Mouse (Mus musculus) megakaryocyte, embryonic 14.5 days (primary cell): ENCODE data around the gene Adap1. TPM values are rescaled to one million over a fixed set of nuclear protein-coding genes. Genes with fewer than 3 reads are reported as not detected.

Experiments used
- H3K27me3 ChIP-seq: replicated peaks from 2 replicates; pipeline ENCODE3; 2012; ENCODE audit warnings: inconsistent platforms
- H3K36me3 ChIP-seq: replicated peaks from 2 replicates; pipeline ENCODE3; 2012; ENCODE audit warnings: low read length, inconsistent platforms, mixed read lengths
- H3K4me1 ChIP-seq: 2 replicates; pipeline ENCODE4 v1.6.1; 2012; ENCODE audit warnings: inconsistent platforms
- H3K4me3 ChIP-seq: replicated peaks from 2 replicates; pipeline ENCODE3; 2012; ENCODE audit warnings: moderate library complexity, mild to moderate bottlenecking, inconsistent platforms
- H3K9me3 ChIP-seq: 2 replicates; pipeline ENCODE4 v1.6.1; 2012; ENCODE audit warnings: inconsistent platforms
- FLI1 ChIP-seq: IDR thresholded peaks from 2 replicates; pipeline ENCODE4 v1.6.1; 2012; ENCODE audit warnings: low read length, inconsistent platforms, mixed read lengths
- GATA1 ChIP-seq: IDR thresholded peaks from 3 replicates; pipeline ENCODE4 v1.6.1; 2012; ENCODE audit warnings: mixed read lengths, low read length, inconsistent platforms, borderline replicate concordance
- polyA plus RNA-seq: library from polyadenylated mRNA; stranded (reverse); fragments of >175 nt; gene quantifications from 2 replicates; pipeline ENCODE4 v1.2.3, GENCODE M21; 2012; ENCODE audit warnings: low replicate concordance; ENCODE audit not compliant: insufficient read depth

Adap1 gene
- polyA plus RNA-seq, 1 experiment = 59.2 TPM

DNA sequence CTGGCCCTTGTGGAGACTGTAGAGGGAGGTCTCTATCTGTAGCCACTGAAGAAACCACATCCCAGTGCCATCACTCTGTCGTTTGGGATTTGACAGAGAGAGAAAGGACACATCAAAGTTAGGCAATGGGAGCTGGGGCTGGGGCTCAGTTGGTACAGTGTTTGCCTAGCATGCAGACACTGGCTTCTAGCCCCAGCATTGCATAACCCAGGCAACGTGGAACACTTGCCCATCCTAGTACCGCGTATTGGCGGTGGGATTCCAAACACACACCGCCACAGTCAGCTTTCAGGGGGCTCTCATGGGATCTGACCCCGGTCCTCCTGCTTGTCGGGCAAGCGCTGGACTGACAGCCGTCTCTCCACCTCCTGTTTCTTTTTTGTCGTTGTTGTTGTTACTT is 41.1 kb upstream of the Adap1 start:
- TF ChIP-seq GATA1 = no peak
- no peak for TF ChIP-seq FLI1
- Histone ChIP-seq H3K4me1 (peaks cover 92% of the 10 kb centered on the region), H3K36me3 (peaks cover 74% of the 10 kb centered on the region), H3K27me3 (no peaks in the 10 kb centered on the region), H3K9me3 (no peaks in the 10 kb centered on the region), H3K4me3 (peak overlapping the region; percentile 73)

GRCm38 (mm10) chr5:139365827-139366226 is 40.4 kb upstream of the Adap1 start:
- Histone ChIP-seq H3K4me1 (peaks cover 85% of the 10 kb centered on the region), H3K4me3 (peak overlapping the region; percentile 78), H3K36me3 (peaks cover 74% of the 10 kb centered on the region), H3K9me3 (no peaks in the 10 kb centered on the region), H3K27me3 (no peaks in the 10 kb centered on the region)
- no peak for TF ChIP-seq GATA1
- TF ChIP-seq FLI1 = no peak

DNA sequence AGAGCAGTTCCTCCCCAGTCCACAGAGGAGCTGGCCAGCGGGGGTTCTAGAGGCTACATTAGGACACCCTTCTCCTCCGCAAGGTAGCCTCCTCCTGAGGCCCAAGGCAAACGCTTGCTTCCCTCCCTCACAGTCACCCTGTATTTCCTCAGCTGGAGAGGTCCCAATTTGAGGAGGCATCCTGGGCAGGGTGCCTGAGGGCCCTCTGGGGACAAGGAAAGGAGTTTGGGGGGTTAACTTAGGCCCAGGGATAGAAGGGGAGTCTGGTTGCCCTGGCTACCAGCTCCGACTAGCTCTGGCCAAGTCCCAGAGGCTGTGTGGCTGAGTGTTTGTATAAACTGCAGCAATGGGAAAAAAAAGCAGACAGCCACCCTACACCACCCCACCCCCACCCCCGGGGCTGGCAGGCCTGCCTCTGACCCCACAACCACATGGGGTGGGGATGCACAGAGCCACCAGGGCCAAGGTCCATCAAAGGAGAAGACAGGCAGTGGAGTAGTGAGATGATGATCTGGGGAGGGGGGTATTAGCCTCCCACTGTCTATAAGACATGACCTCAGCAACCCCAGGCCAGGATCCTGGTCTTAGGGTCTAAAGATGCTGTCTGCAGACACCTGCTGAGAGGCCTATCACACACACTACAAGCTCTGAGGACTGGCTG is 39.6 kb upstream of the Adap1 start:
- H3K9me3 ChIP-seq = no peaks in the 10 kb centered on the region
- TF ChIP-seq FLI1 (no peak), GATA1 (no peak)
- H3K27me3 ChIP-seq = no peaks in the 10 kb centered on the region
- peak overlapping the region; percentile 88 for H3K4me3 ChIP-seq
- H3K36me3 ChIP-seq = peaks cover 74% of the 10 kb centered on the region
- peaks cover 78% of the 10 kb centered on the region for H3K4me1 ChIP-seq

- Histone ChIP-seq H3K4me3 (peak overlapping the region; percentile 88), H3K9me3 (no peaks in the 10 kb centered on the region), H3K27me3 (no peaks in the 10 kb centered on the region), H3K4me1 (peaks cover 71% of the 10 kb centered on the region), H3K36me3 (peaks cover 74% of the 10 kb centered on the region)
- TF ChIP-seq GATA1 (no peak), FLI1 (no peak)
Measured at GRCm38 (mm10) chr5:139364260-139364910, 39.0 kb upstream of the Adap1 start.

GRCm38 (mm10) chr5:139363858-139364257 is 38.4 kb upstream of the Adap1 start:
- peak overlapping the region; percentile 88 for H3K4me3 ChIP-seq
- H3K36me3 ChIP-seq = peaks cover 75% of the 10 kb centered on the region
- H3K4me1 ChIP-seq = peaks cover 67% of the 10 kb centered on the region

DNA sequence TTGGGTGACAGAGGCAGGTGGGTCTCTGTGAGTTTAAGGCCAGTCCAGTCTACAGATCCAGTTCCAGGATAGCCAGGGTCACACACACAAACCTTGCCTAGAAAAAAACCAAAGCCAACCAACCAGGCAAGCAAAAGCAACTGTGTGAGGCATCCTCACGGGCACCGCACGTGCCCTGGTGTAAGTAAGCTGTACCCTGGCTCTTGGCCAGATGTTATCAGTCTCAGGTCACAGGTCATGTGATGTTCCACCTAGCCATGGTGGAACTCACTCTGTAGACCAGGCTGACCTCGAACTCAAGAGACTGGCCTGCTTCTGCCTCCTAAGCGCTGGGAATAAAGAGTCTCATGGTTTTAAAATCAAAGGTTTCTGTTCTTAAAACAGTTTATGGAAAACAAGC is 33.8 kb upstream of the Adap1 start:
- TF ChIP-seq GATA1 (no peak), FLI1 (no peak)
- Histone ChIP-seq H3K4me1 (peaks cover 57% of the 10 kb centered on the region), H3K27me3 (peaks cover 4% of the 10 kb centered on the region), H3K9me3 (no peaks in the 10 kb centered on the region), H3K4me3 (no peak overlapping the region), H3K36me3 (peaks cover 65% of the 10 kb centered on the region)

More at GRCm38 (mm10) chr5:139363858-139364257, 38.4 kb upstream of the Adap1 start:
- TF ChIP-seq GATA1 (no peak), FLI1 (no peak)
- no peaks in the 10 kb centered on the region for H3K9me3 ChIP-seq
- no peaks in the 10 kb centered on the region for H3K27me3 ChIP-seq

DNA sequence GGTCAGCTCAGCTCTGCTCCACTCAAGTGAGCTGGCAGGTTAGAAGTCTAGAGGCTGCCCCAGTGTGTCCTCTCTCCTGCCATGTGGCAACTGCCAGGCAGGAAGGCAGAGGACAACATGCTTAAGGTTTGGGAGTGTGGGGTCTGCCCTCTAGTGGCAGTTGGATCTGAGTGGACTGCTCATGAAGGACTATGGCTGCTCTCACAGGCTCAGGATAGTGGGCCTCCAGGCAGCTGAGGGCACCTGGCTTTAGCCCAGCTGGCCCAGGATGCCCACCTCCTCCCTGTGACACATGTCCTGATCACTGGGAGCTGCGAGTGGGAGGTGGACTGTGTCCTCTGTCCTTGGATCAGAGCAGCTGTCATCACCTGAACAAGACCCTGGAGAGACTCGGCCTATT is 33.2 kb upstream of the Adap1 start:
- H3K36me3 ChIP-seq = peaks cover 61% of the 10 kb centered on the region
- no peak overlapping the region for H3K4me3 ChIP-seq
- peaks cover 4% of the 10 kb centered on the region for H3K27me3 ChIP-seq
- TF ChIP-seq GATA1 = no peak
- no peak for TF ChIP-seq FLI1
- no peaks in the 10 kb centered on the region for H3K9me3 ChIP-seq
- H3K4me1 ChIP-seq = peaks cover 57% of the 10 kb centered on the region

- Histone ChIP-seq H3K4me1 (peaks cover 62% of the 10 kb centered on the region), H3K4me3 (no peak overlapping the region), H3K36me3 (peaks cover 29% of the 10 kb centered on the region), H3K27me3 (peaks cover 27% of the 10 kb centered on the region), H3K9me3 (no peaks in the 10 kb centered on the region)
- no peak for TF ChIP-seq GATA1
- TF ChIP-seq FLI1 = no peak
Measured at GRCm38 (mm10) chr5:139355235-139355772, 29.9 kb upstream of the Adap1 start.

DNA sequence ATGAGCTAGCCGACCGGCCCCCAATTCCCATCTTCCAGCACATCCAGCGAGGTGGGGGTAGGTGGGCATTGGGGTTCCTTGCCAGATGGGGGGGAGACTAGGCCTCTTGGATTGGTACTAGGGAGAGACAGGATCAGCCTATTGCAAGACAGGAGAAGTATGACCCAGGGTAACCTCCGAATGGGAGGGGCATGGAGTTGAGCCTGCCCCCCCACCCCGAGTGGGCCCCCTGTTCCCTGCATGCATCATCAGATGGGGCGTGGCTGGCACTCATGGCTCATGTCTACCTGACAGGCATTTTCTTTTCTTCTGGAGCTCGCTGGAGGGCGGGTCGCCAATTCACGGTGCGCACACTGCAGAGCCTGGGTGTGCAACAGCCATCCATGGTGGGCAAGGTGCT is 28.5 kb upstream of the Adap1 start:
- peaks cover 31% of the 10 kb centered on the region for H3K27me3 ChIP-seq
- TF ChIP-seq GATA1 = no peak
- TF ChIP-seq FLI1 = no peak

GRCm38 (mm10) chr5:139353496-139353895 is 28.1 kb upstream of the Adap1 start:
- Histone ChIP-seq H3K9me3 (no peaks in the 10 kb centered on the region), H3K4me3 (no peak overlapping the region), H3K4me1 (peaks cover 68% of the 10 kb centered on the region), H3K36me3 (peaks cover 11% of the 10 kb centered on the region), H3K27me3 (peaks cover 31% of the 10 kb centered on the region)
- TF ChIP-seq FLI1 = no peak
- no peak for TF ChIP-seq GATA1

More for the DNA sequence above, 28.5 kb upstream of the Adap1 start:
- Histone ChIP-seq H3K4me3 (no peak overlapping the region), H3K9me3 (no peaks in the 10 kb centered on the region), H3K4me1 (peaks cover 73% of the 10 kb centered on the region), H3K36me3 (peaks cover 15% of the 10 kb centered on the region)
